Mouse (Mus musculus) right cerebral cortex, postnatal 25 days (tissue): ENCODE measurements around the gene Htt.
"Not testable (repeated sequence)": the region's sequence is repeated elsewhere in the genome, so short reads cannot be mapped to it uniquely, and the experiment has no call there.

Experiments used
- DNase-seq: peaks from one replicate; pipeline ENCODE4 v3.0.0; 2022

The Htt gene

GRCm38 (mm10) chr5:34761509-34761908 is at the start of gene Htt:
Gene Htt (plus strand): TSS chr5:34761740.
- DNase-seq = peak; percentile 98

- DNase-seq = not testable (repeated sequence)
Measured at GRCm38 (mm10) chr5:34714371-34714770, 47.2 kb upstream of the Htt start.

GRCm38 (mm10) chr5:34714816-34715215 is 46.7 kb upstream of the Htt start:
- no peak for DNase-seq

- DNase-seq = no peak
Measured at GRCm38 (mm10) chr5:34729141-34729540, 32.4 kb upstream of the Htt start.

GRCm38 (mm10) chr5:34730255-34730654 is 31.3 kb upstream of the Htt start:
- no peak for DNase-seq

- no peak for DNase-seq
Measured at GRCm38 (mm10) chr5:34751477-34751876, 10.1 kb upstream of the Htt start.

- DNase-seq = no peak
Measured at GRCm38 (mm10) chr5:34758762-34759161, 2.8 kb upstream of the Htt start.

- no peak for DNase-seq
Measured at GRCm38 (mm10) chr5:34760850-34761508, 561 bp upstream of the Htt start.

GRCm38 (mm10) chr5:34761934-34762611 is 533 bp downstream of the Htt start:
- peak; percentile 27 for DNase-seq

GRCm38 (mm10) chr5:34771818-34772217 is 10.3 kb downstream of the Htt start:
- DNase-seq = no peak

- DNase-seq = no peak
Measured at GRCm38 (mm10) chr5:34772696-34773245, 11.2 kb downstream of the Htt start.

GRCm38 (mm10) chr5:34773392-34773791 is 11.9 kb downstream of the Htt start:
- no peak for DNase-seq

- DNase-seq = no peak
Measured at GRCm38 (mm10) chr5:34785027-34785426, 23.5 kb downstream of the Htt start.

GRCm38 (mm10) chr5:34791141-34791540 is 29.6 kb downstream of the Htt start:
- no peak for DNase-seq

GRCm38 (mm10) chr5:34800292-34800953 is 38.9 kb downstream of the Htt start:
- no peak for DNase-seq

- DNase-seq = no peak
Measured at GRCm38 (mm10) chr5:34806038-34806437, 44.5 kb downstream of the Htt start.

GRCm38 (mm10) chr5:34822431-34823149 is 61.0 kb downstream of the Htt start:
- no peak for DNase-seq

- DNase-seq = no peak
Measured at GRCm38 (mm10) chr5:34854079-34854478, 92.5 kb downstream of the Htt start.

- no peak for DNase-seq
Measured at GRCm38 (mm10) chr5:34865367-34865766, 103.8 kb downstream of the Htt start.

- not testable (repeated sequence) for DNase-seq
Measured at GRCm38 (mm10) chr5:34880307-34880706, 118.8 kb downstream of the Htt start.

- no peak for DNase-seq
Measured at GRCm38 (mm10) chr5:34881023-34881422, 119.5 kb downstream of the Htt start.

- DNase-seq = no peak
Measured at GRCm38 (mm10) chr5:34885250-34885649, 123.7 kb downstream of the Htt start.

GRCm38 (mm10) chr5:34889252-34889651 is 127.7 kb downstream of the Htt start:
- no peak for DNase-seq
